Mouse (Mus musculus): Measurements from ENCODE around the gene Mindy4. TPM values are rescaled to one million over a fixed set of nuclear protein-coding genes. Genes with fewer than 3 reads are reported as not detected.
A peak's percentile ranks its signal among the peaks of the same experiment; 100 is the strongest.

Mindy4 gene
- polyA plus RNA-seq, 1 experiment from 2014 or later: 15.2 TPM

- no peaks in the 10 kb centered on the region for H3K9me3 ChIP-seq
- H3K27ac ChIP-seq: no peak overlapping the region
- H3K36me3 ChIP-seq: peaks cover 20% of the 10 kb centered on the region; the same call in 1 of the 2 replicates
- no peak for ATAC-seq (ENCODE audit: insufficient number of reproducible peaks, insufficient read depth, low FRiP score, low TSS enrichment, low read depth)
- no peak overlapping the region for H3K4me3 ChIP-seq (replicated peaks)
- no peak overlapping the region for H3K4me2 ChIP-seq
- peaks cover 12% of the 10 kb centered on the region for H3K4me1 ChIP-seq (replicated peaks)
- 21% methylated on average over 5 of the region's 5 CpGs for WGBS
- no peaks in the 10 kb centered on the region for H3K27me3 ChIP-seq
- no peak overlapping the region for H3K9ac ChIP-seq (replicated peaks)
Observed at GRCm38 (mm10) chr6:55311962-55312361, 108.8 kb downstream of the Mindy4 start.

GRCm38 (mm10) chr6:55313893-55314292 is 110.7 kb downstream of the Mindy4 start:
- Histone ChIP-seq H3K4me1 (replicated peaks) (peaks cover 12% of the 10 kb centered on the region), H3K27ac (no peak overlapping the region), H3K27me3 (no peaks in the 10 kb centered on the region), H3K4me2 (no peak overlapping the region), H3K9me3 (no peaks in the 10 kb centered on the region), H3K36me3 (peaks cover 31% of the 10 kb centered on the region), H3K4me3 (replicated peaks) (no peak overlapping the region), H3K9ac (replicated peaks) (no peak overlapping the region)
- 92% methylated on average over 4 of the region's 4 CpGs for WGBS
- ATAC-seq (ENCODE audit: insufficient number of reproducible peaks, insufficient read depth, low FRiP score, low TSS enrichment, low read depth): no peak

- H3K9ac ChIP-seq (replicated peaks): no peak overlapping the region
- peaks cover 28% of the 10 kb centered on the region for H3K36me3 ChIP-seq
- H3K4me1 ChIP-seq (replicated peaks): peaks cover 17% of the 10 kb centered on the region
- H3K27ac ChIP-seq: no peak overlapping the region
- no peak overlapping the region for H3K4me2 ChIP-seq
- no peak for ATAC-seq (ENCODE audit: insufficient number of reproducible peaks, insufficient read depth, low FRiP score, low TSS enrichment, low read depth)
- H3K4me3 ChIP-seq (replicated peaks): no peak overlapping the region
- 86% methylated on average over 8 of the region's 8 CpGs for WGBS
- H3K9me3 ChIP-seq: no peaks in the 10 kb centered on the region
- no peaks in the 10 kb centered on the region for H3K27me3 ChIP-seq
Observed at GRCm38 (mm10) chr6:55314628-55315027, 111.4 kb downstream of the Mindy4 start.

- no peak for ATAC-seq (ENCODE audit: insufficient number of reproducible peaks, insufficient read depth, low FRiP score, low TSS enrichment, low read depth)
- Histone ChIP-seq H3K9me3 (no peaks in the 10 kb centered on the region), H3K27ac (no peak overlapping the region), H3K4me2 (no peak overlapping the region), H3K9ac (replicated peaks) (no peak overlapping the region), H3K4me3 (replicated peaks) (no peak overlapping the region), H3K4me1 (replicated peaks) (peaks cover 9% of the 10 kb centered on the region; the same call in 1 of the 2 replicates), H3K27me3 (no peaks in the 10 kb centered on the region), H3K36me3 (peaks cover 14% of the 10 kb centered on the region; the same call in 1 of the 2 replicates)
- WGBS: 91% methylated on average over 3 of the region's 3 CpGs
Observed at GRCm38 (mm10) chr6:55318597-55318996, 115.4 kb downstream of the Mindy4 start.

- no peak for ATAC-seq (ENCODE audit: insufficient number of reproducible peaks, insufficient read depth, low FRiP score, low TSS enrichment, low read depth)
- H3K27me3 ChIP-seq: no peaks in the 10 kb centered on the region
- no peak overlapping the region for H3K4me3 ChIP-seq (replicated peaks)
- peaks cover 9% of the 10 kb centered on the region; the same call in 1 of the 2 replicates for H3K4me1 ChIP-seq (replicated peaks)
- H3K27ac ChIP-seq: 0 out of 2 replicates have a peak overlapping the region, but pooled peaks have one; percentile 31
- H3K4me2 ChIP-seq: no peak overlapping the region
- H3K36me3 ChIP-seq: peaks cover 14% of the 10 kb centered on the region; the same call in 1 of the 2 replicates
- 60% methylated on average over 14 of the region's 14 CpGs for WGBS
- H3K9ac ChIP-seq (replicated peaks): no peak overlapping the region
- no peaks in the 10 kb centered on the region for H3K9me3 ChIP-seq
Observed at GRCm38 (mm10) chr6:55319585-55320551, 116.7 kb downstream of the Mindy4 start.

- no peaks in the 10 kb centered on the region for H3K9me3 ChIP-seq
- no peak overlapping the region for H3K9ac ChIP-seq (replicated peaks)
- H3K4me1 ChIP-seq (replicated peaks): peaks cover 9% of the 10 kb centered on the region; the same call in 1 of the 2 replicates
- WGBS: 88% methylated on average over 4 of the region's 4 CpGs
- H3K36me3 ChIP-seq: peaks cover 14% of the 10 kb centered on the region; the same call in 1 of the 2 replicates
- H3K4me2 ChIP-seq: no peak overlapping the region
- ATAC-seq (ENCODE audit: insufficient number of reproducible peaks, insufficient read depth, low FRiP score, low TSS enrichment, low read depth): no peak
- H3K27me3 ChIP-seq: no peaks in the 10 kb centered on the region
- no peak overlapping the region for H3K27ac ChIP-seq
- no peak overlapping the region for H3K4me3 ChIP-seq (replicated peaks)
Observed at GRCm38 (mm10) chr6:55320894-55321293, 117.7 kb downstream of the Mindy4 start.

- H3K27me3 ChIP-seq: no peaks in the 10 kb centered on the region
- peaks cover 14% of the 10 kb centered on the region; the same call in 1 of the 2 replicates for H3K36me3 ChIP-seq
- H3K9me3 ChIP-seq: no peaks in the 10 kb centered on the region
- H3K4me3 ChIP-seq (replicated peaks): no peak overlapping the region
- H3K4me1 ChIP-seq (replicated peaks): peaks cover 9% of the 10 kb centered on the region; the same call in 1 of the 2 replicates
- no peak overlapping the region for H3K9ac ChIP-seq (replicated peaks)
- ATAC-seq (ENCODE audit: insufficient number of reproducible peaks, insufficient read depth, low FRiP score, low TSS enrichment, low read depth): 0 out of 2 replicates have a peak, but pooled peaks have one; percentile 22
- no peak overlapping the region for H3K4me2 ChIP-seq
- WGBS: 57% methylated on average over 6 of the region's 6 CpGs
- H3K27ac ChIP-seq: no peak overlapping the region
Observed at GRCm38 (mm10) chr6:55321518-55321917, 118.3 kb downstream of the Mindy4 start.

- 84% methylated on average over 2 of the region's 2 CpGs for WGBS
- H3K4me1 ChIP-seq (replicated peaks): peaks cover 9% of the 10 kb centered on the region; the same call in 1 of the 2 replicates
- no peak overlapping the region for H3K4me3 ChIP-seq (replicated peaks)
- H3K27me3 ChIP-seq: no peaks in the 10 kb centered on the region
- peaks cover 10% of the 10 kb centered on the region; the same call in 1 of the 2 replicates for H3K36me3 ChIP-seq
- no peaks in the 10 kb centered on the region for H3K9me3 ChIP-seq
- no peak overlapping the region for H3K9ac ChIP-seq (replicated peaks)
- no peak for ATAC-seq (ENCODE audit: insufficient number of reproducible peaks, insufficient read depth, low FRiP score, low TSS enrichment, low read depth)
- H3K27ac ChIP-seq: no peak overlapping the region
- no peak overlapping the region for H3K4me2 ChIP-seq
Observed at GRCm38 (mm10) chr6:55322980-55323379, 119.8 kb downstream of the Mindy4 start.

GRCm38 (mm10) chr6:55323908-55324634 is 120.9 kb downstream of the Mindy4 start:
- Histone ChIP-seq H3K4me3 (replicated peaks) (no peak overlapping the region), H3K27ac (no peak overlapping the region), H3K4me2 (no peak overlapping the region), H3K36me3 (0 out of 2 replicates have a peak, but pooled peaks cover under 1% of the 10 kb centered on the region), H3K9me3 (no peaks in the 10 kb centered on the region), H3K9ac (replicated peaks) (no peak overlapping the region), H3K4me1 (replicated peaks) (peaks cover 9% of the 10 kb centered on the region; the same call in 1 of the 2 replicates), H3K27me3 (no peaks in the 10 kb centered on the region)
- no peak for ATAC-seq (ENCODE audit: insufficient number of reproducible peaks, insufficient read depth, low FRiP score, low TSS enrichment, low read depth)
- WGBS: 81% methylated on average over 17 of the region's 17 CpGs

- Histone ChIP-seq H3K4me1 (replicated peaks) (0 out of 2 replicates have a peak, but pooled peaks cover 2% of the 10 kb centered on the region), H3K4me3 (replicated peaks) (no peak overlapping the region), H3K9ac (replicated peaks) (no peak overlapping the region), H3K27me3 (0 out of 2 replicates have a peak, but pooled peaks cover 3% of the 10 kb centered on the region), H3K4me2 (no peak overlapping the region), H3K9me3 (no peaks in the 10 kb centered on the region), H3K27ac (no peak overlapping the region), H3K36me3 (no peaks in the 10 kb centered on the region)
- no peak for ATAC-seq (ENCODE audit: insufficient number of reproducible peaks, insufficient read depth, low FRiP score, low TSS enrichment, low read depth)
- 65% methylated on average over 1 of the region's 1 CpGs for WGBS
Observed at GRCm38 (mm10) chr6:55324785-55325184, 121.6 kb downstream of the Mindy4 start.

GRCm38 (mm10) chr6:55326299-55326698 is 123.1 kb downstream of the Mindy4 start:
- H3K27ac ChIP-seq: no peak overlapping the region
- H3K36me3 ChIP-seq: no peaks in the 10 kb centered on the region
- peaks cover 10% of the 10 kb centered on the region; the same call in 1 of the 2 replicates for H3K4me1 ChIP-seq (replicated peaks)
- H3K27me3 ChIP-seq: peaks cover 5% of the 10 kb centered on the region; the same call in 1 of the 2 replicates
- no peak overlapping the region for H3K4me3 ChIP-seq (replicated peaks)
- ATAC-seq (ENCODE audit: insufficient number of reproducible peaks, insufficient read depth, low FRiP score, low TSS enrichment, low read depth): no peak
- WGBS: 71% methylated on average over 4 of the region's 4 CpGs
- H3K9ac ChIP-seq (replicated peaks): no peak overlapping the region
- no peak overlapping the region for H3K4me2 ChIP-seq
- no peaks in the 10 kb centered on the region for H3K9me3 ChIP-seq

Data from limb, embryonic 12.5 days (tissue).